Mouse (Mus musculus) T-cell, adult 66 days (primary cell): ENCODE data around the gene Krtap6-2. TPM values are rescaled to one million over a fixed set of nuclear protein-coding genes. Genes with fewer than 3 reads are reported as not detected.

Source experiments
- total RNA-seq, 2 experiments: library from RNA; stranded (reverse); gene quantifications; 3 replicates in 1 of 2; 4 replicates in 1 of 2; pipeline ENCODE4 v1.2.4; 2023

The Krtap6-2 gene
- total RNA-seq, result not detected

DNA sequence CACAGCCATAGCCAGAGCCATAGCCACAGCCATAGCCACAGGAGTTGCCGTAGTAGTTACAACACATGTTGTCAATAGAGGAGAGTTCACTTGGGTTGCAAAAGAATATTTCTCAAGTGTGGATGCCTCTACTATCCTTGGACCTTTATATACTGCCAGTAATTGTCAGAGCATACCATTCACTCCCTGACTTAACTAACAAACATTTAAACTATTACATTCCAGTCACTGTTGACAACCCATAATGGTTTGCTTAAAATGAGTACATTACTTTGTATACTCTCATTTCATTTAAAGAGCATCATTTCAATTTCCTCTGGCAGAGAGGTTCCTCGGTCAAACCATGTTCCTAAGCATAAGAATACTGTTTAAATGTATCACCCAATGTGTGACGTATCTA is at the start of gene Krtap6-2:
Krtap6-2 (minus strand) TSS at position 101 of the 400 bp plus-strand sequence.

GRCm38 (mm10) chr16:89403768-89404167 is 16.1 kb downstream of the Krtap6-2 start, which contains the start of gene Krtap21-1:
TSS of gene Krtap21-1 (minus strand) at chr16:89403868.

Other genes with a start within 250 kb of the Krtap6-2 start
- gene 1110057P08Rik, start 245.4 kb downstream of the Krtap6-2 start, total RNA-seq, result not detected
- not detected for gene Krtap20-2, start 214.2 kb downstream of the Krtap6-2 start, total RNA-seq
- not detected for gene Krtap21-1, start 16.2 kb downstream of the Krtap6-2 start, total RNA-seq
- not detected for gene Krtap8-1, start 67.8 kb upstream of the Krtap6-2 start, total RNA-seq
- gene Krtap7-1, start 88.2 kb upstream of the Krtap6-2 start, total RNA-seq, result not detected
- not detected for gene Krtap11-1, start 151.1 kb upstream of the Krtap6-2 start, total RNA-seq